Mouse (Mus musculus) CH12.LX (cell line): Measurements from ENCODE around the gene Mis18a. TPM values are rescaled to one million over a fixed set of nuclear protein-coding genes. Genes with fewer than 3 reads are reported as not detected.

Source experiments
- DNase-seq: peaks from one replicate; pipeline ENCODE4 v3.0.0-alpha.2; 2013; ENCODE audit errors: extremely low read depth
- H3K27ac ChIP-seq: 2 replicates; pipeline ENCODE4 v1.5.1; 2012; ENCODE audit warnings: low read depth, mild to moderate bottlenecking, control low read depth, moderate library complexity; ENCODE audit not compliant: insufficient read depth
- H3K27me3 ChIP-seq: replicated peaks from 2 replicates; pipeline ENCODE3; 2012; ENCODE audit warnings: inconsistent platforms
- H3K36me3 ChIP-seq, 2 experiments: replicated peaks in 1 of 2; 2 replicates each; pipeline versions ENCODE3 to v1.6.1; 2012; ENCODE audit warnings: inconsistent platforms in 1 of 2, low read length in 1 of 2, mild to moderate bottlenecking in 1 of 2, mixed read lengths in 1 of 2, moderate library complexity in 1 of 2; ENCODE audit not compliant: control insufficient read depth in 1 of 2, insufficient read depth in 1 of 2
- H3K4me1 ChIP-seq, 2 experiments: 2 replicates each; pipeline ENCODE4 v1.6.1; 2012; ENCODE audit warnings: inconsistent platforms in 1 of 2, moderate library complexity in 1 of 2; ENCODE audit not compliant: insufficient read depth in 2 of 2, control insufficient read depth in 1 of 2
- H3K4me2 ChIP-seq: 2 replicates; pipeline ENCODE4 v1.6.1; 2012; ENCODE audit warnings: low read depth, mild to moderate bottlenecking, control low read depth; ENCODE audit not compliant: poor library complexity, insufficient read depth, severe bottlenecking
- H3K4me3 ChIP-seq, 3 experiments: fragments of 150-350 bp in 1 of 3; sonication (generic) in 1 of 3; replicated peaks in 1 of 3; 2 replicates each; pipeline versions ENCODE3 to v1.5.1; 2011 to 2012; ENCODE audit warnings: low read depth in 2 of 3, low read length in 2 of 3, mild to moderate bottlenecking in 2 of 3, moderate library complexity in 2 of 3, control low read depth in 1 of 3, improper control_type of control experiment in 1 of 3, inconsistent platforms in 1 of 3, mixed read lengths in 1 of 3; ENCODE audit not compliant: poor library complexity in 1 of 3
- H3K79me2 ChIP-seq: replicated peaks from 2 replicates; pipeline ENCODE4 v1.6.1; 2012; ENCODE audit warnings: mild to moderate bottlenecking, moderate library complexity; ENCODE audit not compliant: control insufficient read depth, poor library complexity, insufficient read depth, severe bottlenecking; ENCODE audit errors: extremely low read depth
- H3K9ac ChIP-seq: 2 replicates; pipeline ENCODE4 v1.6.1; 2012; ENCODE audit warnings: low read depth, mild to moderate bottlenecking, control low read depth, moderate library complexity; ENCODE audit not compliant: insufficient read depth
- H3K9me3 ChIP-seq: replicated peaks from 2 replicates; pipeline ENCODE3; 2012; ENCODE audit warnings: low read length, inconsistent platforms, mixed read lengths
- BHLHE40 ChIP-seq: IDR thresholded peaks from 2 replicates; pipeline ENCODE4 v1.6.1; 2011; ENCODE audit warnings: mild to moderate bottlenecking, low read depth, low read length, improper control_type of control experiment
- CHD1 ChIP-seq: IDR thresholded peaks from 2 replicates; pipeline ENCODE4 v1.6.1; 2012; ENCODE audit warnings: low read depth, low read length, improper control_type of control experiment, inconsistent platforms
- CHD2 ChIP-seq: IDR thresholded peaks from 2 replicates; pipeline ENCODE4 v1.6.1; 2011; ENCODE audit warnings: low read length, improper control_type of control experiment
- CTCF ChIP-seq, 2 experiments: IDR thresholded peaks in 1 of 2; conservative IDR thresholded peaks in 1 of 2; 2 replicates each; pipeline ENCODE4 v1.5.1; 2011 to 2012; ENCODE audit warnings: low read depth in 2 of 2, low read length in 2 of 2, improper control_type of control experiment in 1 of 2, inconsistent platforms in 1 of 2, mild to moderate bottlenecking in 1 of 2, moderate library complexity in 1 of 2
- EP300 ChIP-seq: IDR thresholded peaks from 2 replicates; pipeline ENCODE4 v1.6.1; 2011; ENCODE audit warnings: low read length, improper control_type of control experiment
- HCFC1 ChIP-seq: IDR thresholded peaks from 2 replicates; pipeline ENCODE4 v1.6.1; 2012; ENCODE audit warnings: low read depth, mild to moderate bottlenecking, inconsistent platforms, low read length, improper control_type of control experiment
- IRF4 ChIP-seq: IDR thresholded peaks from 2 replicates; pipeline ENCODE4 v1.6.1; 2014; ENCODE audit warnings: low read depth, mild to moderate bottlenecking, inconsistent platforms, low read length, improper control_type of control experiment
- JUND ChIP-seq: conservative IDR thresholded peaks from 2 replicates; pipeline ENCODE4 v1.6.1; 2011; ENCODE audit warnings: low read depth, low read length, improper control_type of control experiment
- MAZ ChIP-seq: IDR thresholded peaks from 2 replicates; pipeline ENCODE4 v1.6.1; 2012; ENCODE audit warnings: low read depth, mild to moderate bottlenecking, inconsistent platforms, low read length, improper control_type of control experiment, moderate library complexity
- NELFE ChIP-seq: IDR thresholded peaks from 2 replicates; pipeline ENCODE4 v1.6.1; 2011; ENCODE audit warnings: low read depth, low read length, improper control_type of control experiment
- SIN3A ChIP-seq: IDR thresholded peaks from 2 replicates; pipeline ENCODE4 v1.6.1; 2012; ENCODE audit warnings: low read length, improper control_type of control experiment, inconsistent platforms
- SMC3 ChIP-seq: IDR thresholded peaks from 2 replicates; pipeline ENCODE4 v1.6.1; 2011; ENCODE audit warnings: low read depth, low read length, improper control_type of control experiment
- TCF12 ChIP-seq: IDR thresholded peaks from 2 replicates; pipeline ENCODE4 v1.6.1; 2014; ENCODE audit warnings: low read depth, mild to moderate bottlenecking, inconsistent platforms, low read length, improper control_type of control experiment
- ZKSCAN1 ChIP-seq: IDR thresholded peaks from 2 replicates; pipeline ENCODE4 v1.6.1; 2012; ENCODE audit warnings: low read depth, inconsistent platforms, low read length, improper control_type of control experiment, borderline replicate concordance
- dilution Hi-C: fragments of 300-500 bp; cut with MboI; formaldehyde crosslinking; loops from 2 replicates; pipeline ENCODE4 v1.14.3; 2020; ENCODE audit warnings: low sequenced_read_pairs; ENCODE audit not compliant: extremely low pct_unique_long_range_greater_than_20kb, extremely low pct_ligation_motif_present
- in situ Hi-C: fragments of 300-500 bp; cut with MboI; formaldehyde crosslinking; loops from 3 replicates; pipeline ENCODE4 v1.14.3; 2019; ENCODE audit warnings: low sequenced_read_pairs, low pct_ligation_motif_present, low pct_unique_long_range_greater_than_20kb, mixed read lengths
- polyA plus RNA-seq: library from polyadenylated mRNA; unstranded; fragments of >175 nt; gene quantifications from 2 replicates; pipeline ENCODE4 v1.2.1, GENCODE M21; 2012; ENCODE audit warnings: low read depth; ENCODE audit not compliant: insufficient read length
- total RNA-seq, 2 experiments: library from RNA; depleted of rRNA; stranded (reverse); fragments of 300-350 nt in 1 of 2; fragments of >200 nt in 1 of 2; gene quantifications; 2 replicates each; pipeline ENCODE4 v1.2.3; 2012 to 2014

The Mis18a gene
- total and polyA plus RNA-seq, 3 experiments: 40.5 to 113 (median 49.0) TPM

DNA sequence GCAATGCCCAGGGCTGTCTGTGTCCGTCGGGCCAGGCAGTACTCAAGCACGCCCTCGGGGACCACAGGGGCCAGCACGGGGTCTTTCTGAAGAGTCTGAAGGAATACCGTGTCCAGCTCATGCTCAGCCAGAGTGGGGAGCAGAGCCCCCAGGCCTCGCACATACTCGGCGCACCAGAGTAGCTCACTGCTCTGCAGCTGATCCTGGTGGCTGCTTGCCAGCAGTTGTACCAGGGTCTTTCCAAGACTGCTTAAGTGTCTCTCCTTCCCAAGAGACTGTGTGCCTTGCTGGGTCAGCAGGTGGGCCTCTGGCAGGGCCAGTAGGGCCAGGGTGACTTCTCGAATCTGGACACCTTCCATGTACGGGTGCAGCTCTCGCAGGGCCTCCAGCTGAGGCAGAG lies 47.0 kb upstream of the Mis18a start:
- no peak for DNase-seq
- H3K4me3 ChIP-seq: no peak overlapping the region
- no peaks in the 10 kb centered on the region for H3K4me1 ChIP-seq
- no peaks in the 10 kb centered on the region for H3K27me3 ChIP-seq
- H3K4me2 ChIP-seq: no peak overlapping the region
- dilution Hi-C loops (no loop called here), in situ Hi-C loops (no loop called here)
- H3K9ac ChIP-seq: no peak overlapping the region
- no peaks in the 10 kb centered on the region for H3K9me3 ChIP-seq
- TF ChIP-seq SMC3: no peak
- no peak for TF ChIP-seq CTCF (conservative IDR thresholded peaks at IDR 0.05 in 1 of 2, IDR thresholded peaks at IDR 0.05 in 1 of 2; ENCODE audit: low read depth in 2 of 2, low read length in 2 of 2)
- no peak for TF ChIP-seq NELFE
- TF ChIP-seq CHD2: no peak
- TF ChIP-seq SIN3A: no peak
- TF ChIP-seq IRF4: no peak
- peaks cover 92 to 100% of the 10 kb centered on the region in 2 experiments for H3K36me3 ChIP-seq
- no peak overlapping the region for H3K27ac ChIP-seq
- no peaks in the 10 kb centered on the region for H3K79me2 ChIP-seq

GRCm38 (mm10) chr16:90766919-90767454 lies 39.8 kb upstream of the Mis18a start:
- Histone ChIP-seq H3K9me3 (no peaks in the 10 kb centered on the region), H3K79me2 (no peaks in the 10 kb centered on the region), H3K4me3 (no peak overlapping the region), H3K4me2 (no peak overlapping the region), H3K27me3 (no peaks in the 10 kb centered on the region), H3K36me3 (peaks cover 86 to 98% of the 10 kb centered on the region in 2 experiments), H3K9ac (no peak overlapping the region), H3K27ac (no peak overlapping the region), H3K4me1 (no peaks in the 10 kb centered on the region)
- in situ Hi-C loops (no loop called here), dilution Hi-C loops (no loop called here)
- DNase-seq: no peak
- TF ChIP-seq CHD1 (no peak), CTCF (conservative IDR thresholded peaks at IDR 0.05 in 1 of 2, IDR thresholded peaks at IDR 0.05 in 1 of 2; ENCODE audit: low read depth in 2 of 2, low read length in 2 of 2) (no peak), EP300 (no peak), MAZ (no peak), HCFC1 (no peak), ZKSCAN1 (no peak), TCF12 (no peak), IRF4 (no peak), BHLHE40 (no peak), JUND (no peak)
